Mouse (Mus musculus) ES-Bruce4 (cell line): ENCODE measurements around the gene Dab2ip. TPM values are rescaled to one million over a fixed set of nuclear protein-coding genes. Genes with fewer than 3 reads are reported as not detected.

Experiments used
- H3K27ac ChIP-seq: 2 replicates; pipeline ENCODE4 v1.5.1; 2012; ENCODE audit warnings: low read length, inconsistent platforms; ENCODE audit not compliant: insufficient read depth
- H3K27me3 ChIP-seq: 2 replicates; pipeline ENCODE4 v1.6.1; 2012; ENCODE audit warnings: mild to moderate bottlenecking, low read length, inconsistent platforms; ENCODE audit not compliant: control insufficient read depth, poor library complexity, insufficient read depth, severe bottlenecking
- H3K36me3 ChIP-seq: 2 replicates; pipeline ENCODE4 v1.6.1; 2012; ENCODE audit warnings: inconsistent platforms, mild to moderate bottlenecking, low read length, moderate library complexity; ENCODE audit not compliant: control insufficient read depth, poor library complexity, insufficient read depth, severe bottlenecking
- H3K4me1 ChIP-seq: one replicate; pipeline ENCODE4 v1.8.1; 2011; ENCODE audit warnings: low read length; ENCODE audit not compliant: control insufficient read depth, insufficient read depth
- H3K4me3 ChIP-seq: 2 replicates; pipeline ENCODE4 v1.5.1; 2011; ENCODE audit warnings: low read depth, mild to moderate bottlenecking, low read length
- H3K9ac ChIP-seq: 2 replicates; pipeline ENCODE4 v1.6.1; 2012; ENCODE audit warnings: low read depth, mild to moderate bottlenecking, inconsistent platforms; ENCODE audit not compliant: poor library complexity, severe bottlenecking
- H3K9me3 ChIP-seq: replicated peaks from 2 replicates; pipeline ENCODE4 v1.6.1; 2012; ENCODE audit warnings: mild to moderate bottlenecking, low read length, inconsistent platforms; ENCODE audit not compliant: control insufficient read depth, poor library complexity, insufficient read depth, severe bottlenecking
- CTCF ChIP-seq: IDR thresholded peaks from one replicate; pipeline ENCODE4 v1.8.1; 2011; ENCODE audit warnings: low read depth, low read length
- EP300 ChIP-seq: IDR thresholded peaks from 2 replicates; pipeline ENCODE4 v1.6.1; 2011; ENCODE audit warnings: low read depth, low read length; ENCODE audit not compliant: insufficient read depth
- POLR2A ChIP-seq: IDR thresholded peaks from one replicate; pipeline ENCODE4 v1.8.1; 2011; ENCODE audit warnings: low read length; ENCODE audit not compliant: insufficient read depth
- polyA plus RNA-seq: library from polyadenylated mRNA; stranded (reverse); fragments of >200 nt; gene quantifications from 2 replicates; pipeline ENCODE4 v1.2.4, GENCODE M21; 2011; ENCODE audit warnings: low read depth; ENCODE audit not compliant: missing spikeins, insufficient read depth, insufficient read length

Gene Dab2ip
- polyA plus RNA-seq, 1 experiment = 29.4 TPM

GRCm38 (mm10) chr2:35610168-35610951 is 52.3 kb downstream of the Dab2ip start:
- H3K36me3 ChIP-seq = no peaks in the 10 kb centered on the region
- TF ChIP-seq CTCF (no peak), EP300 (no peak), POLR2A (no peak)
- no peaks in the 10 kb centered on the region for H3K9me3 ChIP-seq
- H3K4me3 ChIP-seq = peak overlapping the region; percentile 32
- H3K27me3 ChIP-seq = no peaks in the 10 kb centered on the region
- H3K4me1 ChIP-seq = peaks cover 21% of the 10 kb centered on the region
- 0 out of 2 replicates have a peak overlapping the region, but pooled peaks have one; percentile 0 for H3K9ac ChIP-seq
- H3K27ac ChIP-seq = no peak overlapping the region

DNA sequence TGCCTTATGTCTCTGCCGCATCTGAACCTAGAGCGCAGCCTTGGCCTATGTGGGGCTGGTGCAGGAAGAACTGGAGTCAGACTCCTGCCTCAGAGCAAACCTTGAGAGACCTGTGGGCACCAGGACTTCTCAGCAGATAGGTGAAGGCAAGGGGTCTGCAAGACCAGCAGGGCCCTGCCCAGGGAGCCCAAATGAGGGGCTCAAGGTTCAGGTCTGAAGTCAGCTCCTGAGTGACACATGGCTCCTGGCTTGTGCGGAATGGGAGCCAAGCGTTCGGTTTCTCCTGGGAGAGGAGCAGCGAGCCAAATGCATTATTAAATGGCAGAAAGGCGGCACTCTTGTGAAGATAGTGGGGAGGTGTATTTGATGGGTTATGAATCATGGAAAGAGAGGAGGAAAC is 52.9 kb downstream of the Dab2ip start:
- H3K36me3 ChIP-seq = no peaks in the 10 kb centered on the region
- 0 out of 2 replicates have a peak overlapping the region, but pooled peaks have one; percentile 0 for H3K9ac ChIP-seq
- TF ChIP-seq EP300 (no peak), CTCF (no peak), POLR2A (no peak)
- H3K27me3 ChIP-seq = no peaks in the 10 kb centered on the region
- H3K27ac ChIP-seq = no peak overlapping the region
- H3K9me3 ChIP-seq = no peaks in the 10 kb centered on the region
- peaks cover 27% of the 10 kb centered on the region for H3K4me1 ChIP-seq
- H3K4me3 ChIP-seq = peak overlapping the region; percentile 32

DNA sequence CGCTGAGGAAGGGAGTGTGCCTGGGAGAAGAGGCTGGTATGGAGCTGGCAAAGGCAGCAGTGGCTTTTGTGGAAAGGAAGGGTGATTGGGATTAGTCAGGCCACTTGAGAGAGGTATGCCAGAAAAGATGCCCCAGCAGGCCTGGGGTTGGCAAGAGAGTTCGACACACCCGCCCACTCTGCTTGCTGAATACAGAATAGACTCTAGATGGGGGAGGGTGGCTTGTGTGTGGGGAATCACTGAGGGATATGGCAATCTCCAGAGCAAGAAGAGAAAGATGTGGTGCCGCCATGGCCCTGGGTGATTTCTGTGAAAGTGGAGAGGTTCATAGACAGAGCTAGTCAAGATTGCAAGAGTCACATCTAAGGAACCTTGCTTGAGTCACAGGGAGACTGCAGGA is 53.6 kb downstream of the Dab2ip start:
- no peaks in the 10 kb centered on the region for H3K27me3 ChIP-seq
- H3K36me3 ChIP-seq = no peaks in the 10 kb centered on the region
- no peak overlapping the region for H3K9ac ChIP-seq
- peaks cover 27% of the 10 kb centered on the region for H3K4me1 ChIP-seq
- H3K27ac ChIP-seq = no peak overlapping the region
- no peaks in the 10 kb centered on the region for H3K9me3 ChIP-seq
- TF ChIP-seq CTCF (no peak), POLR2A (no peak), EP300 (no peak)
- no peak overlapping the region for H3K4me3 ChIP-seq

- Histone ChIP-seq H3K36me3 (no peaks in the 10 kb centered on the region), H3K27ac (no peak overlapping the region), H3K4me3 (no peak overlapping the region), H3K27me3 (no peaks in the 10 kb centered on the region), H3K4me1 (peaks cover 27% of the 10 kb centered on the region), H3K9me3 (no peaks in the 10 kb centered on the region), H3K9ac (no peak overlapping the region)
- TF ChIP-seq EP300 (no peak), POLR2A (no peak), CTCF (no peak)
These were observed 54.2 kb downstream of the Dab2ip start for GRCm38 (mm10) chr2:35612297-35612696.

DNA sequence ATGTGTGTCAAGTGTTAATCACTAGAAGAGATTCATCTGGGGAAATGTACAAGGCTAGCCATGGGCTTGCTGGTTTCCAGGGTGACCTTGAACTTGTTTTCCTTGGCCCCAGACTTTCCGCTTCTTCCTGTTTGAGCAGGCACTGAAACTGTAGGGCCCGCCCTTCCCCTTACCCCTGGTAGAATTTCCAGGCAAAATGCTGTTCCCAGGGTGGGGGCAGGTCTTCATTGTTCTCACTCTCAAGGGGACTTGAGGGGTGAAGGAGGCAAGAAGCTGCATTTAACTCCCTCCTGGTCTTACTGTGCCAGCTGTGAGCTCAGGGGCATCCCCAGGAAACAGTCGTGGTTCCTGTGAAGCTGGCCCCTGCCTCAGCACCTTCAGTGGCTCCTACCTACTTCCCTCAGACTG is 55.9 kb downstream of the Dab2ip start:
- H3K9ac ChIP-seq = no peak overlapping the region
- TF ChIP-seq POLR2A = no peak
- peak; percentile 88 for TF ChIP-seq EP300
- no peak for TF ChIP-seq CTCF
- H3K27me3 ChIP-seq = no peaks in the 10 kb centered on the region
- peaks cover 29% of the 10 kb centered on the region for H3K4me1 ChIP-seq
- H3K4me3 ChIP-seq = no peak overlapping the region
- H3K27ac ChIP-seq = peak overlapping the region; percentile 71
- no peaks in the 10 kb centered on the region for H3K9me3 ChIP-seq
- H3K36me3 ChIP-seq = no peaks in the 10 kb centered on the region

GRCm38 (mm10) chr2:35614411-35614810 is 56.3 kb downstream of the Dab2ip start:
- Histone ChIP-seq H3K27me3 (no peaks in the 10 kb centered on the region), H3K27ac (peak overlapping the region; percentile 71), H3K4me3 (no peak overlapping the region), H3K9ac (no peak overlapping the region), H3K4me1 (peaks cover 29% of the 10 kb centered on the region), H3K9me3 (no peaks in the 10 kb centered on the region), H3K36me3 (no peaks in the 10 kb centered on the region)
- TF ChIP-seq EP300 (no peak), CTCF (no peak), POLR2A (no peak)
